Mouse (Mus musculus): ENCODE data around the gene Ascc1. TPM values are rescaled to one million over a fixed set of nuclear protein-coding genes. Genes with fewer than 3 reads are reported as not detected.
"Not testable (repeated sequence)": the region's sequence is repeated elsewhere in the genome, so short reads cannot be mapped to it uniquely, and the experiment has no call there.

Gene Ascc1
- polyA plus RNA-seq, 1 experiment from 2014 or later = 16.0 TPM

DNA sequence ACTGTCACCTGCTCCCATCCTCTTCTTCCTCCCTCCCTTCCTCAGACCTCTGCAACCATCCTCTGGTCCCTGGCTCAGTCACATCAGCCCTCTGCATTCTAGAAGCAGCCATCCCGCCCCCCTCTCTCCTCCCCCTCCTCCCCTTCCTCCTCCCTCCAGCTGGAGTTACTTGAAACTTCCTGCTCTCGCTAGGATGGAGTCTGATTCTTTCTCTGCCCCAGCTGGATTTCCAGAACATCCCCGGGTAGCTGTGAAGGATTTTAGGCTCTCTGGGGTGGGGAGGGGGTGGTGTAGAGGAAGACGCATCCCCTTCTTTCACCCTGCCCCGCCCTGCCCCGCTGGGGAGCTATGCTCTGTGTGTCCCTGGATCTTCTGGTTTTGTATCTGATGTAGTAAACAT is 130.9 kb downstream of the Ascc1 start:
- H3K27me3 ChIP-seq (ENCODE audit: control insufficient read depth, insufficient read depth, low read depth, low read length) = no peaks in the 10 kb centered on the region
- 36% methylated on average over 6 of the region's 6 CpGs for WGBS (ENCODE audit: insufficient replicate concordance)
- no peaks in the 10 kb centered on the region for H3K9me3 ChIP-seq (replicated peaks; ENCODE audit: control insufficient read depth, low read length)
- ATAC-seq (ENCODE audit: low read depth) = no peak
- H3K27ac ChIP-seq (ENCODE audit: low read length) = no peak overlapping the region
- no peak overlapping the region for H3K4me3 ChIP-seq (ENCODE audit: low read depth, low read length)
- H3K36me3 ChIP-seq (ENCODE audit: control insufficient read depth, insufficient read depth) = no peaks in the 10 kb centered on the region
- H3K4me1 ChIP-seq (ENCODE audit: control insufficient read depth, low read depth, low read length) = no peaks in the 10 kb centered on the region
- no peak overlapping the region for H3K4me2 ChIP-seq (ENCODE audit: low read depth, low read length)
- no peak overlapping the region for H3K9ac ChIP-seq (ENCODE audit: low read depth, low read length)

- Histone ChIP-seq H3K9me3 (replicated peaks; ENCODE audit: control insufficient read depth, low read length) (no peaks in the 10 kb centered on the region), H3K4me1 (ENCODE audit: control insufficient read depth, low read depth, low read length) (no peaks in the 10 kb centered on the region), H3K36me3 (ENCODE audit: control insufficient read depth, insufficient read depth) (no peaks in the 10 kb centered on the region), H3K9ac (ENCODE audit: low read depth, low read length) (no peak overlapping the region), H3K27me3 (ENCODE audit: control insufficient read depth, insufficient read depth, low read depth, low read length) (no peaks in the 10 kb centered on the region), H3K27ac (ENCODE audit: low read length) (no peak overlapping the region), H3K4me3 (ENCODE audit: low read depth, low read length) (no peak overlapping the region), H3K4me2 (ENCODE audit: low read depth, low read length) (no peak overlapping the region)
- no peak for ATAC-seq (ENCODE audit: low read depth)
- 39% methylated on average over 9 of the region's 9 CpGs for WGBS (ENCODE audit: insufficient replicate concordance)
Observed at GRCm38 (mm10) chr10:60134201-60134600, 131.6 kb downstream of the Ascc1 start.

DNA sequence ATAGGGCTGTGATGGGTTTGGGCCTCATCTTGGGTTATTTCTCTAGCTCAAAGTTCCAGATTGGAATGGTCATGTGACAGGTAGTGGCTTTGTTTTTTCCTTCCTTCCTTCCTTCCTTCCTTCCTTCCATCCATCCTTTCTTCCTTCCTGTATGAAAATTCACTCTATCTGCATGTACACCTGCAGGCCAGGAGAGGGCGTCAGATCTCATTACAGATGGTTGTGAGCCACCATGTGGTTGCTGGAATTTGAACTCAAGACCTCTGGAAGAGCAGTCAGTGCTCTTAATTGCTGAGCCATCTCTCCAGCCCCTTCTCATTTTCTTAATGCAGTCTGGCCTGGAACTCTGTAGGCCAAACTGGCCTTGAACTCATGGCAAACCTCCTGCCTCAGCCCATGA is 133.4 kb downstream of the Ascc1 start:
- H3K36me3 ChIP-seq (ENCODE audit: control insufficient read depth, insufficient read depth); H3K9ac ChIP-seq (ENCODE audit: low read depth, low read length); H3K27me3 ChIP-seq (ENCODE audit: control insufficient read depth, insufficient read depth, low read depth, low read length); H3K27ac ChIP-seq (ENCODE audit: low read length); H3K4me2 ChIP-seq (ENCODE audit: low read depth, low read length); H3K4me1 ChIP-seq (ENCODE audit: control insufficient read depth, low read depth, low read length); H3K4me3 ChIP-seq (ENCODE audit: low read depth, low read length); ATAC-seq (ENCODE audit: low read depth); H3K9me3 ChIP-seq (replicated peaks; ENCODE audit: control insufficient read depth, low read length): not testable (repeated sequence)
- WGBS (ENCODE audit: insufficient replicate concordance) = 39% methylated on average over 1 of the region's 1 CpGs

DNA sequence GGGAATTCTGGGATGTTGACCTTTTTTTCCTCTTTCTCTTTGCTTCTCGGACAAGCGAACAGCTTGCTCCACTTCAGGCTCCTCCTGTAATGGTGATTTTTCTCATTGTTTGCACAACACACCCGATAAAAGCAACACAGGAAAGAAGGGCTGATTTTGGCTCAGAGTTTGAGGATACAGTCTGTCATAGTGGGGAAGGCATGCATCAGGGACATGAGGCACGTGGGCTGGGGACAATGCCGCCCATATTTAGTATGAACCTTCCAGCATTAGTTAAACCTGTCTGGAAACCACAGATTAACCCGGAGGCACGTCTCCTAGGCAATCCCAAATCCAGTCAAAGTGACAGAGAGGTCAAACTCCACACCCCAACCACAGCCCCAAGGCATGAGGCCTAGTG is 134.3 kb downstream of the Ascc1 start:
- no peak overlapping the region for H3K27ac ChIP-seq (ENCODE audit: low read length)
- no peaks in the 10 kb centered on the region for H3K36me3 ChIP-seq (ENCODE audit: control insufficient read depth, insufficient read depth)
- no peaks in the 10 kb centered on the region for H3K4me1 ChIP-seq (ENCODE audit: control insufficient read depth, low read depth, low read length)
- no peaks in the 10 kb centered on the region for H3K27me3 ChIP-seq (ENCODE audit: control insufficient read depth, insufficient read depth, low read depth, low read length)
- no peak overlapping the region for H3K4me2 ChIP-seq (ENCODE audit: low read depth, low read length)
- no peaks in the 10 kb centered on the region for H3K9me3 ChIP-seq (replicated peaks; ENCODE audit: control insufficient read depth, low read length)
- ATAC-seq (ENCODE audit: low read depth) = no peak
- 59% methylated on average over 7 of the region's 7 CpGs for WGBS (ENCODE audit: insufficient replicate concordance)
- H3K9ac ChIP-seq (ENCODE audit: low read depth, low read length) = no peak overlapping the region
- H3K4me3 ChIP-seq (ENCODE audit: low read depth, low read length) = no peak overlapping the region

GRCm38 (mm10) chr10:60138680-60139079 is 136.1 kb downstream of the Ascc1 start:
- 62% methylated on average over 5 of the region's 5 CpGs for WGBS (ENCODE audit: insufficient replicate concordance)
- no peak overlapping the region for H3K4me2 ChIP-seq (ENCODE audit: low read depth, low read length)
- H3K4me1 ChIP-seq (ENCODE audit: control insufficient read depth, low read depth, low read length) = no peaks in the 10 kb centered on the region
- no peak for ATAC-seq (ENCODE audit: low read depth)
- H3K27ac ChIP-seq (ENCODE audit: low read length) = no peak overlapping the region
- H3K9me3 ChIP-seq (replicated peaks; ENCODE audit: control insufficient read depth, low read length) = no peaks in the 10 kb centered on the region
- H3K36me3 ChIP-seq (ENCODE audit: control insufficient read depth, insufficient read depth) = no peaks in the 10 kb centered on the region
- no peaks in the 10 kb centered on the region for H3K27me3 ChIP-seq (ENCODE audit: control insufficient read depth, insufficient read depth, low read depth, low read length)
- H3K4me3 ChIP-seq (ENCODE audit: low read depth, low read length) = no peak overlapping the region
- H3K9ac ChIP-seq (ENCODE audit: low read depth, low read length) = no peak overlapping the region

DNA sequence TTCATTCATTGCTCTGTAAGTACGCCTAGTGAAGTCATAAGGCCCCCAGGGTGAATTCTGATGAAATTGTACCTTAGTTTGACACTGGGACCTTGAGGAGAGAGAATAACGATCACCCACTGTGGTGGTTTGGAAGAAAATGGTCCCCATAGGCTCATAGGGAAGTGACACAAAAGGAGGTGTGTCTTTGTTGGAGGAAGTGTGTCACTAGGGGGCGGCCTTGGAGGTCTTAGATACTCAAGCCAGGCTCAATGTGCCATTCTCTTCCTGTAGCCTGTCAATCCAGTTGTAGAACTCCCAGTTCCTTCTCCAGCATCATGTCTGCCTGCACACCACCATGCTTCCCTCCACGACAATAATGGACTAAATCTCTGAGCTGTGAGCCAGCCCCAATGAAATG is 138.1 kb downstream of the Ascc1 start:
- Histone ChIP-seq H3K27ac (ENCODE audit: low read length) (no peak overlapping the region), H3K36me3 (ENCODE audit: control insufficient read depth, insufficient read depth) (no peaks in the 10 kb centered on the region), H3K4me3 (ENCODE audit: low read depth, low read length) (no peak overlapping the region), H3K4me1 (ENCODE audit: control insufficient read depth, low read depth, low read length) (no peaks in the 10 kb centered on the region), H3K4me2 (ENCODE audit: low read depth, low read length) (no peak overlapping the region), H3K9me3 (replicated peaks; ENCODE audit: control insufficient read depth, low read length) (no peaks in the 10 kb centered on the region), H3K9ac (ENCODE audit: low read depth, low read length) (no peak overlapping the region), H3K27me3 (ENCODE audit: control insufficient read depth, insufficient read depth, low read depth, low read length) (no peaks in the 10 kb centered on the region)
- ATAC-seq (ENCODE audit: low read depth) = no peak
- 70% methylated on average over 4 of the region's 4 CpGs for whole genome bisulfite sequencing (ENCODE audit: insufficient replicate concordance)

- ATAC-seq (ENCODE audit: low read depth) = no peak
- no peaks in the 10 kb centered on the region for H3K9me3 ChIP-seq (replicated peaks; ENCODE audit: control insufficient read depth, low read length)
- no peaks in the 10 kb centered on the region for H3K27me3 ChIP-seq (ENCODE audit: control insufficient read depth, insufficient read depth, low read depth, low read length)
- no peak overlapping the region for H3K4me2 ChIP-seq (ENCODE audit: low read depth, low read length)
- no peak overlapping the region for H3K27ac ChIP-seq (ENCODE audit: low read length)
- H3K9ac ChIP-seq (ENCODE audit: low read depth, low read length) = no peak overlapping the region
- H3K4me3 ChIP-seq (ENCODE audit: low read depth, low read length) = no peak overlapping the region
- WGBS (ENCODE audit: insufficient replicate concordance) = 79% methylated on average over 3 of the region's 3 CpGs
- H3K4me1 ChIP-seq (ENCODE audit: control insufficient read depth, low read depth, low read length) = no peaks in the 10 kb centered on the region
- no peaks in the 10 kb centered on the region for H3K36me3 ChIP-seq (ENCODE audit: control insufficient read depth, insufficient read depth)
Observed at GRCm38 (mm10) chr10:60141656-60142160, 139.1 kb downstream of the Ascc1 start.

DNA sequence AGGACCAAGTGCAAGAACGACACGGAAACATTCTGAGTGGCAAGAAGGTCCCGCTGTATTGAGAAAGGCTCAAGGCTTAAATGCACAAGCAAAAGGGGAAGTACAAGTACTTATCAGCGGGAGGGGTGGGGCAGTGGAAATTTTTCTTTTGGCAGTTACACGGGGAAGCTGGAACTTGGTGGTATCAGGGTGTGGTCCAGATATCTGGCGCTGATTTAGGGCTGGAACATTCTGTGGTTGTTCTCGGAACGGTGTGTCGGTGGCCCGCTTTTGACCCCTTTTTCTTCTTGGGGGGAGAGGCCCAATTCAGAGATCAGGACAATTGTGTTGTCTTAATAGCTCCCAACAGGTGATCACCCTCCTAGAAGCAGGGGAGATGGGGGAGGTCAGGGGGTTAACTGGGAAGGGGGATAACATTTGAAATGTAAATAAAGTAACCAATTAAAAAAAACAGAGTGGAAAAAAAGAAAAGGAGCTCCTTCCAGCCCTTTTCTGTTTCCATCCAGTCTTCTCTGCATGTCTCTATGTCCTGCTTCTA is 145.0 kb downstream of the Ascc1 start:
- H3K9ac ChIP-seq (ENCODE audit: low read depth, low read length); H3K36me3 ChIP-seq (ENCODE audit: control insufficient read depth, insufficient read depth); H3K4me3 ChIP-seq (ENCODE audit: low read depth, low read length); H3K4me1 ChIP-seq (ENCODE audit: control insufficient read depth, low read depth, low read length); ATAC-seq (ENCODE audit: low read depth); H3K4me2 ChIP-seq (ENCODE audit: low read depth, low read length); H3K27me3 ChIP-seq (ENCODE audit: control insufficient read depth, insufficient read depth, low read depth, low read length); H3K9me3 ChIP-seq (replicated peaks; ENCODE audit: control insufficient read depth, low read length); H3K27ac ChIP-seq (ENCODE audit: low read length): not testable (repeated sequence)
- WGBS (ENCODE audit: insufficient replicate concordance) = 57% methylated on average over 10 of the region's 10 CpGs

DNA sequence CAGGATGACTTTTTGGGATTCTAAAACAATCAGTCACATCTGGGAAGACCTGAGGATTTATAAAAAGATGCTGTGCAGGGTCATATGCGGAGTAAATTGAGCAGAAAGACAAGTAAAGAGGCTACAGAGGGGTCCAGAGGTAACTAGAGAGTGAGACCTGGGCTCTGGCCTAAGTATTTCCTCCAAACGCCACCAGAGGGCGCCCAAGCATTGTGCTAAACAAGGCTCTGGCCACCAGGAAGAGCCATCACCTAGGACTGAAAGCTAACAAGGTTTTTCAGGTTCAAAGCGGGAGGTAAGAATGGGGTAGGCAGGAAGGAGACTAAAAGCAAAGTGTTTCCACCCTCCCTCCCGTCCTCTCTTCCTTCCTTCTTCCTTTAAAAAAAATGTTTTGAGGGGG is 145.5 kb downstream of the Ascc1 start:
- Histone ChIP-seq H3K4me1 (ENCODE audit: control insufficient read depth, low read depth, low read length) (no peaks in the 10 kb centered on the region), H3K27me3 (ENCODE audit: control insufficient read depth, insufficient read depth, low read depth, low read length) (no peaks in the 10 kb centered on the region), H3K4me2 (ENCODE audit: low read depth, low read length) (no peak overlapping the region), H3K27ac (ENCODE audit: low read length) (no peak overlapping the region), H3K36me3 (ENCODE audit: control insufficient read depth, insufficient read depth) (no peaks in the 10 kb centered on the region), H3K9ac (ENCODE audit: low read depth, low read length) (no peak overlapping the region), H3K9me3 (replicated peaks; ENCODE audit: control insufficient read depth, low read length) (no peaks in the 10 kb centered on the region), H3K4me3 (ENCODE audit: low read depth, low read length) (no peak overlapping the region)
- no peak for ATAC-seq (ENCODE audit: low read depth)
- WGBS (ENCODE audit: insufficient replicate concordance) = 4% methylated on average over 5 of the region's 5 CpGs
